Mouse (Mus musculus) liver, postnatal 0 days (tissue): ENCODE data around the gene Usp2.

Experiments
- CTCF ChIP-seq: sonication (generic); IDR thresholded peaks from 2 replicates; pipeline ENCODE4 v1.5.1; 2016; ENCODE audit warnings: antibody characterized with exemption, low read depth
- EP300 ChIP-seq: IDR thresholded peaks from 2 replicates; pipeline ENCODE4 v1.6.1; 2016; ENCODE audit warnings: antibody characterized with exemption, low read depth, mild to moderate bottlenecking

DNA sequence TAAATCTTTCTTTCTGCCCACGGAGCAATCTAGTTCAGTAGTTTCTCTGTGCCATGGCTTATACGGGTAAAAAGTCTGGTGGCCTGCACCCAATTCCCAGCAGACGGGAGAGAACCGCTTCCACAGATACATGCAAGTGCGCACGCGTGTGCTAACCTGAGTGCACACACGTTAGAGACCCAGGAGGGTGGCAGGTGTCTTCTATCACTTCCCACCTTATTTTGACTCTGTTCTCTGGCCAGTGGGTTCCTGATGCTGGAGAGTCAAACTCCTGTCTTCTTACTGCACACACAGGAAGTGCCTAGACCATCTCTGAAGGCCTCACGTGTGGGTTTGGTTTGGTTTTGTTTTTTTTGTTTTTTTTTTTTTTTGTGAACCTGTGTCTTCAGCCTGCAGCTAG is 48.8 kb downstream of the Usp2 start:
- TF ChIP-seq CTCF (no peak), EP300 (no peak)
